Mouse (Mus musculus) hindbrain, embryonic 10.5 days (tissue): ENCODE data around the gene Gm18336. TPM values are rescaled to one million over a fixed set of nuclear protein-coding genes. Genes with fewer than 3 reads are reported as not detected.

Experiments used
- DNase-seq: peaks from one replicate; pipeline ENCODE4 v3.0.0-alpha.2; 2017; ENCODE audit warnings: low spot score
- H3K27ac ChIP-seq: fragments of 300-500 bp; sonication (generic); 2 replicates; pipeline ENCODE4 v1.5.1; 2016; ENCODE audit warnings: mild to moderate bottlenecking, moderate library complexity
- H3K27me3 ChIP-seq: fragments of 300-500 bp; sonication (generic); 2 replicates; pipeline ENCODE4 v1.6.1; 2016; ENCODE audit warnings: mild to moderate bottlenecking; ENCODE audit not compliant: poor library complexity, insufficient read depth, severe bottlenecking
- H3K36me3 ChIP-seq: fragments of 300-500 bp; sonication (generic); 2 replicates; pipeline ENCODE4 v1.6.1; 2016; ENCODE audit warnings: mild to moderate bottlenecking, moderate library complexity
- H3K4me1 ChIP-seq: fragments of 300-500 bp; sonication (generic); replicated peaks from 2 replicates; pipeline ENCODE4 v1.6.1; 2016; ENCODE audit warnings: mild to moderate bottlenecking
- H3K4me3 ChIP-seq: fragments of 300-500 bp; sonication (generic); 2 replicates; pipeline ENCODE4 v1.5.1; 2016; ENCODE audit warnings: mild to moderate bottlenecking, moderate library complexity
- H3K9me3 ChIP-seq: fragments of 300-500 bp; sonication (generic); 2 replicates; pipeline ENCODE4 v1.6.1; 2016; ENCODE audit warnings: mild to moderate bottlenecking, moderate library complexity
- WGBS: fragments of 180-500 bp; shearing (Covaris S2); methylation state at CpG from one replicate; pipeline ENCODE4 v1.1.7; 2016; 5-methylcytosine and 5-hydroxymethylcytosine counted together
- polyA plus RNA-seq: library from polyadenylated mRNA; unstranded; fragments of >200 nt; fragmentation: Nextera tagmentation; extraction: Ambion mirVana; gene quantifications from 2 replicates; pipeline ENCODE4 v1.2.1, GENCODE M21; 2016

The Gm18336 gene
- polyA plus RNA-seq, 1 experiment from 2014 or later: not detected

DNA sequence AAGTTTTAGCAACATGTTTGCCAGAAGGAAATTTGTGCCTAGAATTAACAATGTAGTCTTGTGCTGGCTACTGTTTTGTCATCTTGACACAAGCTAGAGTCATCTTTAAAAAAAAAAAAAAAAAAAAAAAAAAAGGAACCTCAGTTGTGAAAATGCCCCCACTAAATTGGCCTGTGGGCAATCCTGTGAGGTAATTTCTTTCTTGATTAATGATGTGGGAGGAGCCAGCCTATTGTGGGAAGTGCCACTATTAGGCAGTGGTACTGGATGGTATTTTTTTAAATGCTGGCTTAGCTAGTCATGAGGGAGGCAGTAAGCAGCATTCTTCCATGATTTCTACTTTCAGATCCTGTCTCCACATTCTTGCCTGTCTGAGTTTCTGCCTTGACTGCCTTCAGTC is 35.2 kb downstream of the Gm18336 start:
- no peak overlapping the region for H3K4me3 ChIP-seq

DNA sequence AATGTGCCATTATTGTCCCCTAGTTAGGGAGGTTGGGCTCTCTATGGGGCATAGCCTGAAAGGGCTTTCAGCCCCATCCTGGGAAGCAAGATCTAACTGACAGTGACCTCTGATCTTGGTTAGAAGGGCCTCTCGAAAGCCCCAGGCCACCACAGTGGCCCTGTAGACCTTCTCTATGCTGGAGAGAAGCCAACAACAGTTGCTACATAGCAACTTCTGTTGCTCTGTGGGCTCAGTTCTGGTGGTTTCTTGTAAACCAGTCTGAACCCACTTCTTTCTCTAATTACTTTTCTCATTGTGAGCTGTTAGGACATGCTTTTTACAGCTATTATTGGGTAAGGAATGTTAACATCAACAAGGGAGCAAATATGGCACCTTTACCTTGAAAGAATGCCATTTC is 41.8 kb downstream of the Gm18336 start:
- no peaks in the 10 kb centered on the region for H3K4me1 ChIP-seq
- H3K27ac ChIP-seq: no peak overlapping the region
- H3K9me3 ChIP-seq: peaks cover 11% of the 10 kb centered on the region; the same call in 1 of the 2 replicates
- H3K36me3 ChIP-seq: peaks cover 69% of the 10 kb centered on the region
- no peaks in the 10 kb centered on the region for H3K27me3 ChIP-seq
- DNase-seq: no peak
- H3K4me3 ChIP-seq: no peak overlapping the region
- 84% methylated on average over 1 of the region's 1 CpGs for WGBS

More for the DNA sequence above, 35.2 kb downstream of the Gm18336 start:
- Histone ChIP-seq H3K4me1 (no peaks in the 10 kb centered on the region), H3K9me3 (no peaks in the 10 kb centered on the region), H3K36me3 (peaks cover 8% of the 10 kb centered on the region), H3K27ac (no peak overlapping the region), H3K27me3 (no peaks in the 10 kb centered on the region)
- no peak for DNase-seq

DNA sequence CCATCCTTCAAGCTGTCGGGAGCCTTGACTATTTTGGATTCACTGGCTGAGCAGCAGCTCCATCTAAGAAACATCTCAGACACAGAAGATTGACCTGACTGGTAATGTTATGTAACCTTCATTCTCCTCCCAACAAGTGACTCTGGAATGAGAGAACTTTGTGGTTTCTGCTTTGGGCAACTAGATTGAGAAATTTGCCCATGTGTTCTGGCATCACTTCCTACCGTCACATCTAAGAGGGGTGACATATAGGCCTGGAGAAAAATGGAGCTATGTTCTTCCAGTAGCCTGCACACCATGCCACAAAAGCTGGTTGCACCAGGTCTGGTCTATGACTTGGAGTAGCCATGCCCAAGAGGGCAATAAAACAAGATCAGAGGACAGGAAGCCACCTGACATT is 42.4 kb downstream of the Gm18336 start:
- H3K27me3 ChIP-seq: no peaks in the 10 kb centered on the region
- peaks cover 75% of the 10 kb centered on the region for H3K36me3 ChIP-seq
- H3K4me3 ChIP-seq: no peak overlapping the region
- no peak for DNase-seq
- H3K4me1 ChIP-seq: no peaks in the 10 kb centered on the region
- no peak overlapping the region for H3K27ac ChIP-seq
- H3K9me3 ChIP-seq: peaks cover 11% of the 10 kb centered on the region; the same call in 1 of the 2 replicates
- 93% methylated on average over 2 of the region's 2 CpGs for WGBS

Other genes with a start within 250 kb of the Gm18336 start
- gene Xlr5b, start 249.9 kb downstream of the Gm18336 start, polyA plus RNA-seq: not detected in 2 replicates
- gene DXBay18, start 249.3 kb downstream of the Gm18336 start, polyA plus RNA-seq: not detected in 2 replicates
- not detected in 2 replicates for gene Spin2d, start 221.7 kb downstream of the Gm18336 start, polyA plus RNA-seq
- 11.1 and 12.8 TPM in 2 replicates for gene Xlr3b, start 206.5 kb downstream of the Gm18336 start, polyA plus RNA-seq
- 0.45 and 0.68 TPM in 2 replicates for gene Xlr4b, start 184.4 kb downstream of the Gm18336 start, polyA plus RNA-seq
- 14.1 and 19.8 TPM in 2 replicates for gene F8a, start 170.4 kb downstream of the Gm18336 start, polyA plus RNA-seq
- gene Xlr4c, start 155.6 kb downstream of the Gm18336 start, polyA plus RNA-seq: 0.27 TPM in 1 of 2 replicates, not detected in the other
- gene Xlr3c, start 133.3 kb downstream of the Gm18336 start, polyA plus RNA-seq: 0.20 and 0.30 TPM in 2 replicates
- not detected in 2 replicates for gene Xlr5a, start 105.8 kb downstream of the Gm18336 start, polyA plus RNA-seq
- gene Xlr5c, start 105.8 kb downstream of the Gm18336 start, polyA plus RNA-seq: not detected in 2 replicates
- not detected in 2 replicates for gene Gm45015, start 61.9 kb downstream of the Gm18336 start, polyA plus RNA-seq
- 12.6 and 13.4 TPM in 2 replicates for gene Zfp275, start 56.1 kb downstream of the Gm18336 start, polyA plus RNA-seq
- gene Zfp92, start 12.4 kb upstream of the Gm18336 start, polyA plus RNA-seq: 0.10 and 0.17 TPM in 2 replicates
- gene Trex2, start 36.6 kb upstream of the Gm18336 start, polyA plus RNA-seq: 0.16 TPM in 1 of 2 replicates, not detected in the other
- 79.7 and 81.4 TPM in 2 replicates for gene Haus7, start 60.3 kb upstream of the Gm18336 start, polyA plus RNA-seq
- 17.0 and 24.3 TPM in 2 replicates for gene Bgn, start 84.9 kb upstream of the Gm18336 start, polyA plus RNA-seq
- 0.21 and 0.42 TPM in 2 replicates for gene Atp2b3, start 104.3 kb upstream of the Gm18336 start, polyA plus RNA-seq
- 32.9 and 49.2 TPM in 2 replicates for gene Dusp9, start 240.7 kb upstream of the Gm18336 start, polyA plus RNA-seq